Mouse (Mus musculus) ES-Bruce4 (cell line): ENCODE data around the gene Camk2d.

Source experiments
- CTCF ChIP-seq: IDR thresholded peaks from one replicate; pipeline ENCODE4 v1.8.1; 2011; ENCODE audit warnings: low read depth, low read length
- POLR2A ChIP-seq: IDR thresholded peaks from one replicate; pipeline ENCODE4 v1.8.1; 2011; ENCODE audit warnings: low read length; ENCODE audit not compliant: insufficient read depth

DNA sequence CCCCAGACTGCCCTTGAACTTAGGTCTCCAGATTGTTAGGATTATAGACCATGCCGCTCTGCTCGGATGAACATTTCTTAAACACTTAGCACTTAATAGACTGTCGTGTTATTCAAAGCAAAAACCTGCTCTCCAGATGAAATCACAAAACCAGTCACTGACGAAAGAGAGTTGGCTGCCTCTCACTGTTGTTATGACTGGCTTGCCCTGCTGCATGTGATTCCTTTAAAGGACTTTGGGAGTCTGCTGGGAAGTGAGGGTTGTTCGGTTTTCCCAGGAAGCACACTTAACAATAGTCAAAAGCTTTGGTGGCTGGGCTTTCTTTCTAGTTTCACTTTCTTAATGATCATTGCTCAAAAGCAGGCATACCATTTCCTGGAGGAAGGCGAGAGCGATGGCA lies 97.2 kb downstream of the Camk2d start:
- TF ChIP-seq CTCF (no peak), POLR2A (no peak)
